Mouse (Mus musculus) ovary, adult 10 weeks (tissue): ENCODE results near the gene Kcnn1. TPM values are rescaled to one million over a fixed set of nuclear protein-coding genes. Genes with fewer than 3 reads are reported as not detected.

Source experiments
- polyA plus RNA-seq: library from polyadenylated mRNA; stranded (reverse); fragments of 350-450 nt; fragmentation: Illumina TruSeq; extraction: RNeasy Lipid Tissue Mini Kit (QIAGEN cat#74804); gene quantifications from one replicate; pipeline ENCODE4 v1.2.3, GENCODE M21; 2014

Gene Kcnn1
- polyA plus RNA-seq: 0.26 TPM

DNA sequence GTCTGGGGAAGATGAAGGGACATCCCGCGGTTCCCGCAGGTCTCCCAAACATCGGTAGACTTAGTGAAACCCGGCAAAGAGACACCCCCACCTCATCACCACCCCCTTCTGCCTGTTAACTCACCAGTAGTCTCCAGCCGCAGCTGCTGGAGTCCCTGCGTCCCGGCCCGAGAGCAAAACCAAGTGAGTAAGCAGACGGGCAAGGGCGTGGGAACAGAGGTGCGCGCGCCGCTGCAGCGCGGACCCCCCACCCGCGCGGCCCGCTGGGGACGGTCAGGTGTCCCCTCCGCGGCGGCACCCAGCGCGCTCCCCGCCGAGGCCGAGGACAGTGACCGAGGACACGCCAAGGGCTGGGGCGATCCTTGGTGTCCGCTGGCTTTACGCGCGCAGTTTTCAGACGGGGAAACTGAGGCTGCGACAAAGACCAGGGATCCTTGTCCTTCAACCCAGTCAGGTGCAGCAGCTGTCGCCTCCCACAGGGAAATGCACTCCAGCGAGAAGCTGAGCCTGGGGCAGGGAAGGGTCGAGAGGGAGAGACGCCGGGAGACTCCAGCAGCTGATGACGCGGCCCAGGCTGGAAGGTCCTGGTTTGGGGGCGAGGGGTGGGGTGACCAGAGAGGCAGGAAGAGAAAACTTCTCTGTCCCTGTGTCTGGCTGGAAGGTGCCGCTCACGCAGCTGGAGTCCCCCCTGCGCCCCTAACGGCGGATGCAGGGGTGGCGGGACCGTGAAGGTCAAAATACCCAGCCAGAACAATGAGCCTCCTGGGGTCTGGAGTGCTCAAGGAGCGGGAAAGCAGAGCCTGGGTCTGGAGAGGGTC is at the start of gene Kcnn1:
TSS of gene Kcnn1 (minus strand) at position 435 of the 818 bp plus-strand sequence.

GRCm38 (mm10) chr8:70905831-70906736 is 43.0 kb upstream of the Kcnn1 start, which contains the start of gene Map1s:
Gene Map1s, plus strand, starts transcription at chr8:70905932.

DNA sequence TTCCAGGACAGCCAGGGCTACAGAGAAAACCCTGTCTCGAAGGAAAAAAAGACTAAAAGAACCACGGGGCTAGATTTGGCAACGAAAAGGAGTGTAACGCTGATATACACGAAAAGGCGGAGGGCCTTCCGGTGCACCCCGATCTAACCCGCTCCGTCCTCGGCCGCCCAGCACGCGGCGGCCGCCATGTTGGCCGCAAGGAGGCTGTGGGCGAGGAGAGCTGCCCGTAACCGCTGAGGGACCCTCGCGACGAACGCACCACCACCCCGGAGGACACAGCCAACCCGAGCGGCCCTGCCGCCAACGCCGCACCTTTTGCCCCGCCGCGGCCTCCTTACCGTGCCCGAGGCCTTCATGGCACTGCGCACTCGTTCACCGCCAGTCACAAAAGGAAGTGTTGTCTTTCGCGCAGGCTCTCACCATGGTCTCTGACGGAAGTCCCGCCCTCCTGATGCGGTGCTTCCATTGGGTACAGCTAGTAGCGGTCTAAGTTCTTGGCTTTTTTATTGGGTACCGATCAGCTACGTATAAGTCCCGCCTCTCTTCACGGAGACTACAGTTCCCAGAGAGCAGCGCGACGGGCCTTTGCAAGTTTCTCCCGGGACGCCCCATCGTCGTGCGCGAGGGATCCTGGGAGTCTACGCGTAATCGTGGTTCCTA is 34.1 kb upstream of the Kcnn1 start, which contains the start of gene Rpl18a:
TSS of gene Rpl18a (minus strand) at position 392 of the 660 bp plus-strand sequence.

GRCm38 (mm10) chr8:70892022-70892895 is 29.2 kb upstream of the Kcnn1 start, which contains the start of gene Slc5a5:
Gene Slc5a5, minus strand, starts transcription at chr8:70892757.

GRCm38 (mm10) chr8:70873364-70873985 is 10.4 kb upstream of the Kcnn1 start, which contains the start of gene Ccdc124:
Gene Ccdc124, minus strand, starts transcription at chr8:70873935.

DNA sequence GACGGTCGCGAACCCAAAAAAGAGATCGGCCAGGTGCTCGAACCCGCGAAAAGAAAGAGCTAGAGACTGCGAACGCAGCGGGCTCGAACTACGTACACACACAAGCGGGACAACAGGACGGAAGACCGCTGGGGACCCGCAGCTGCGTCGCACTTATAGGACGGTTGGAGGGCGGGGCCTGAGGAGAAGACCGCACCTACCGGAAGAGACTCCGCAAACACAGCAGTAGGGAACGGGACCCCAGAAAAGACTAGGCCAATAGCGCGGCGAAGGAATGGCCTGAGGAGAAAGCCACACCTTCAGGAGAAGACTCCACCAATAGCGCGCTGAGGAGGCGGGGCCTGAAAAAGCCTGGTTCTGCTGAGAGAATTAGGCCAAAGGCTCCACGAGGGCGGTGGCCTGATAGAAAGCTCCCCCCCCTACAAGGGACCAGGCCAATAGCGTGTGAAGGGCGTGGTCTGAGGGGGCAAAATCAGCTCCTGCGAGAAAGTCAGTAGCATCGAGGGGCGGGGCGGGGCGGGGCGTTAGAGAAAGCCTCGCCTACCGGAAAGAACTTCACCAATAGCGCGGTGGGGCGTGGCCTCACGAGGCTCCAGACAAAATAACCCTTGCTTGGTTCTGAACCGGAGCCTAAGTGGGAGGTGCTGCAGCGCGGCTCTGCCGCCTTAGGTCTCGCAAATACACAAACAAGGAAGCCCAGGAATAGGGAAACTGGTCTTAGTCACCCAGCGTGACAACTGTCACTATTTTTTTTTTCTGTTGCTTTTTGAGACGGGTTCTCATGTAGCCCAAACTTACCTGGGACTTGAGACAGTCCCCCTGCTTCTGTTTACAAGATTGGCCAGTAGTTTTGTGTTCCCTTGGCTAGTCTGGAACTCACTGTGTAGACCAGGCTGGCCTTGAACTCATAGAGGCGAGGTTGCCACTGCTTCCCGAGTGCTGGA is 23.4 kb downstream of the Kcnn1 start, which contains the start of gene Arrdc2:
TSS of gene Arrdc2 (minus strand) at position 313 of the 944 bp plus-strand sequence.

DNA sequence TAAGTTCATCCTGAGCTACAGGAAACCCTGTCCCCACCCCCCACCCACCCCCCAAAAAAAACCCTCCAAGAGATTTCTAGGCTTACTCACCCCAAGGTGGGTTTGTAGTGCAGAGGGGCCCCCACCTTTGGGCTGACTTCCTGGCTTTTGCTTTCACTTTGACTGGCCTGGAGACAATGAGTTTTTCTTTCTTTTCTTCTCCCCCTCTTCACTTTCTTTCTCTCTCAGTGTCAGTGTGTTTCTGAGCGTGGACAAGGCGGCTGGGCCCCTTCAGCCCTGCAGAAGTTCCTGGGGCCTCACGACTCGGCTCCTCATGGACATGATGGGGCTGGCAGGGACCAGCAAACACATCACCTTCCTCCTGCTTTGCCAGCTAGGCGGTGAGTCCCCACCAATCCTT is 54.8 kb downstream of the Kcnn1 start, which contains the start of gene Il12rb1:
TSS of gene Il12rb1 (plus strand) at position 211 of the 400 bp plus-strand sequence.

DNA sequence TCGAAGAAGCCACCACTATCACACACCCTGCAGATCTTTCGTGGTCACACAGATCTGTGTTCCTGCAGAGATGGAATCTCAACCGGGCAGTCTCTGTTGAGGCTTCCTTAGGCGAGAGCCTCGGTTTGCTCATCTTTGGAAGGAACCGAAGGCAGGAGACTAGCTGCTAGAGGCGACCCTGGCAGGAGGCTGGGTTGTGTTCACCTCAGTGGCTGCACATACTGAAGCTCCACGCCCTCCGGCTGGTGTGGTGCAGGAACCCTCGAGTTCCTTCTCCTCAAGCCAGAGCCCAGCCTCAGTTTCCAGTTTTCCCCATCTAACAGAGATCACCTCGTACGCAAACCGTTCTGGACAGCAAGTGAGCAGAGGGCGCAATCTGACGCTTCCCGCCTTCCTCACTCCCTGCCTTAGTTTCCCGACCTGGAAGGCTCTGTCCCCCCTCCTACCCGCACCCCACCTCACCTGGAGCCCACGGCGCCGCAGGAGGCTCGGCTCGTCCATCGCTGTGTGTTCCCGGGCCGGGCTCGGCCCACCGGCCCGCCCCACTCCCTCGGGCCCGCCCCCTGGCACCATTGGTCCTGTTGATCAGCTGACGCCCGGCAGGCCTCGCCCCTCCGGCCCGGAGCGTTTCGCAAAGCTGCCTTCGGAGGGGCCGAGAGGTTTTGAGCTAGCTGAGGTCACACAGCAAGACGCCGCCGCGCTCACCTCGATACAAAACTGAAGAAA is 58.4 kb downstream of the Kcnn1 start, which contains the start of gene Mast3:
TSS of gene Mast3 (minus strand) at position 574 of the 726 bp plus-strand sequence.

Other genes with a start within 250 kb of the Kcnn1 start
- gene Lrrc25, start 247.1 kb downstream of the Kcnn1 start, polyA plus RNA-seq: not detected
- not detected for gene Gdf15, start 230.8 kb downstream of the Kcnn1 start, polyA plus RNA-seq
- 17.5 TPM for gene Pgpep1, start 202.9 kb downstream of the Kcnn1 start, polyA plus RNA-seq
- gene Lsm4, start 190.0 kb downstream of the Kcnn1 start, polyA plus RNA-seq: not detected
- 20.4 TPM for gene Jund, start 164.3 kb downstream of the Kcnn1 start, polyA plus RNA-seq
- not detected for gene Iqcn, start 159.8 kb downstream of the Kcnn1 start, polyA plus RNA-seq
- gene Gm3336, start 144.7 kb downstream of the Kcnn1 start, polyA plus RNA-seq: not detected
- gene Pde4c, start 139.5 kb downstream of the Kcnn1 start, polyA plus RNA-seq: not detected
- gene Rab3a, start 108.6 kb downstream of the Kcnn1 start, polyA plus RNA-seq: 2.5 TPM
- gene Mpv17l2, start 102.3 kb downstream of the Kcnn1 start, polyA plus RNA-seq: not detected
- 1.7 TPM for gene Pik3r2, start 86.5 kb downstream of the Kcnn1 start, polyA plus RNA-seq
- 2.1 TPM for gene Mast3, start 58.2 kb downstream of the Kcnn1 start, polyA plus RNA-seq
- gene Il12rb1, start 54.8 kb downstream of the Kcnn1 start, polyA plus RNA-seq: not detected
- gene Arrdc2, start 23.5 kb downstream of the Kcnn1 start, polyA plus RNA-seq: 1.1 TPM
- gene Ccdc124, start 10.7 kb upstream of the Kcnn1 start, polyA plus RNA-seq: not detected
- not detected for gene Slc5a5, start 29.5 kb upstream of the Kcnn1 start, polyA plus RNA-seq
- gene Rpl18a, start 34.2 kb upstream of the Kcnn1 start, polyA plus RNA-seq: 39.0 TPM
- gene Map1s, start 42.7 kb upstream of the Kcnn1 start, polyA plus RNA-seq: 2.4 TPM